Mouse (Mus musculus) megakaryocyte, adult 5-6 weeks (primary cell): ENCODE measurements around the gene Rdx. TPM values are rescaled to one million over a fixed set of nuclear protein-coding genes. Genes with fewer than 3 reads are reported as not detected.
"Not testable (repeated sequence)": the region's sequence is repeated elsewhere in the genome, so short reads cannot be mapped to it uniquely, and the experiment has no call there.

Experiments used
- ATAC-seq: 2 replicates; pipeline ENCODE4 v1.8.0; 2016; ENCODE audit warnings: mild to moderate bottlenecking, inconsistent platforms; ENCODE audit not compliant: poor library complexity, severe bottlenecking
- total RNA-seq, 2 experiments: library from RNA; stranded (forward) in 1 of 2; stranded (reverse) in 1 of 2; fragments of 153-499, 151-499 nt in 1 of 2; fragments of 221-1000, 200-1000 nt in 1 of 2; gene quantifications; 2 replicates each; pipeline versions ENCODE4 v1.2.3 to v1.2.4; 2015 to 2017

The Rdx gene
- total RNA-seq, 2 experiments from 2014 or later: 69.8 to 165 TPM

DNA sequence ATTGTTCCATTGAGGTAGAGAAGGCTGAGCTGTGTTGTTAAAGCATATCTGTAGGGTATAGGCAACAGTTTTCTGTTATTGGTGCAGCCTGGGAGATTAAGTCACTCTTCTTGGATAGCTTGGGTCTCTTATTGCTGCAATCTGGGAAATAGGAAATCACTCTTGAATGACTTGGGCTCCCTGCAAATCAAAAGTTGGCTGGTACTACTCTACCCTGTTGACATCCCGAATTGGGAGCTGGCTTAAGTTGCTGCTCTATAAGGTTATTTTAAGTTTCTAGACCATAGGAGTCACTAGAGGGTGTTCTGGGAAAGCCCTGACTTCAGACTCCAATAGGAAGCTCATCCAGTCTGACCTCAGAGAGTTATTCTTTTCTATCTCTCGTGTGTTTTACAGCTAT is 3.4 kb downstream of the Rdx start:
- ATAC-seq: no peak

DNA sequence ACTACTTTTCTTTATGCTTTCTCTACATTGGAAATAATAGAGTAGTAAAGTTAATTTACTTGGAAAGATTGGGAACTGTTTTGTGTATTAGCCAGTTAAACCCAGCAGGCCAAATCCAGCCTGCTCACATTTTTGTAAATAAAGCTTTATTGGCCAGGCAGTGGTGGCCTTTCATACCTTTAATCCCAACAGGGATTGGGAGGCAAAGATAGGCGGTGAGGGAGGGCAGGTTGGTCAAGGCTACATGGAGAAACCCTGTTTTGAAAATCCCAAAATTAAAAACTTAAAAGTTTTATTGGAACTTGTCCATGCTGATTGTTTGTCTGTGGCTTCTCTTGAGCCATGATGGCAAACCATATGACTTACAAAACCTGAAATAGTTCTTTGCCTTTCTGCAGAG is 5.2 kb downstream of the Rdx start:
- ATAC-seq: no peak

DNA sequence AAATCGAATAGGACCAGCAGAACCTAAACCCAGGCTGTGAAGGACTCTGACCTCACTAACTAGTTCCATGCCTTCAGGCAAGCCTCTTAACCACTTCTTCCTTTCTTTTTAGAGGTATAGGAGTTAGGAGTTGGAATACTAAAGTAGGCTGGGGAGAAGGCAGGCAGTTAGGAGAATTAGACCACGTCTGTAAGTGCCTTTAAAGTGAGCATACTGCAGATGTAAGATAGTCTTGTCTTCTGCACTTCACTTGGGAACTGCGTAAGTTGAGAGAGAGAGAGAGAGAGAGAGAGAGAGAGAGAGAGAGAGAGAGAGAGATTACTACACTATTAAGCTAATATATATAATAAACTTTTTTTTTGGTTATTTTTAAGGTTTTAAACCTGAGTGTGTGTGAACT is 8.3 kb downstream of the Rdx start:
- ATAC-seq: no peak

DNA sequence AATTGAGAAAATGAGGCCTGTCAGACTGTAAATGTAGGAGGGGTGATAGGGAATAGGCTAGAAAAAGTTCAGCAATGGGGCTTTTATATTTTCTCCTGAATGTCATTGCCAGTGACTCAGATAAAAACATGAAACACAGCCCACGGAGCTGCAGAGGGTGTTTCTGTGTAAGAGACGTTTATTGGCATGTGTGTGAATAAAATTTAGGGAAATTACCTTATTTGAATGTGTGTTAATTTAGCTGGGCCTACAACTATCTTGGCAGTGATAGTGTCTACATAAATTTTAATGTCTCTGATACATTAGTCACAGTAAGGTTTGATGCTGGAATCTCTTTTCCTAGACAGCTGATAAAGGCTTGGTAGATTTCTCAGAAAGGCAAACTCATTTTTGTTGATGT is 12.8 kb downstream of the Rdx start:
- no peak for ATAC-seq

DNA sequence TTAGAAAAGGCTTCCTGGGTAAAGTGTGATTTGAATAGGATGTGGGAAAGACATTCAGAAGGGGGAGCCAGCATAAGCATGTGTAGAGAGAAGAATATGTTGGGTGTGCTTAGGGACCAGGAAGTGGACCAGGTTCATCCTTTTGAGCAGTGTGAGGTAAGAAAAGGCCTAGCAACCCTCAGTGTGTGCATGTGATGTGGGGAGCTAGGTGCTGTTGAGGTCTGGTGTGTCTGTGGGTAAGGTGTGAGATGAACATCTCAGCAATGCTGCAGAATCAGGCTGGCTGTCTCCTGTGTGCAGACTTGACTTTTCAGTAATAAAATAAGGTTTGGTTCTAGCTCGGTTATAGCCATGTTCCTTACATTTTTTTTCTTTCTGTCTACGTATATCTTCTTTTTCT is 23.1 kb downstream of the Rdx start:
- ATAC-seq: peak; percentile 77

DNA sequence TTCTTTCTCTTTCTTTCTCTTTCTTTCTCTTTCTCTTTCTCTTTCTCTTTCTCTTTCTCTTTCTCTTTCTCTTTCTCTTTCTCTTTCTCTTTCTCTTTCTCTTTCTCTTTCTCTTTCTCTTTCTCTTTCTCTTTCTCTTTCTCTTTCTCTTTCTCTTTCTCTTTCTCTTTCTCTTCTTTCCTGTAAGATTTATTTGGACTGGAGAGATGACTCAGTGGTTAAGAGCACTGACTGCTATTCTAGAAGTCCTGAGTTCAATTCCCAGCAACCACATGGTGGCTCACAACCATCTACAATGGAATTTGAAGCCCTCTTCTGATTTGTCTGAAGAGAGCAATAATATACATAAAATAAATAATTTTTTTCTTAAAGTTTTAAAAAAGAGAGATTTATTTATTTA is 24.4 kb downstream of the Rdx start:
- not testable (repeated sequence) for ATAC-seq

DNA sequence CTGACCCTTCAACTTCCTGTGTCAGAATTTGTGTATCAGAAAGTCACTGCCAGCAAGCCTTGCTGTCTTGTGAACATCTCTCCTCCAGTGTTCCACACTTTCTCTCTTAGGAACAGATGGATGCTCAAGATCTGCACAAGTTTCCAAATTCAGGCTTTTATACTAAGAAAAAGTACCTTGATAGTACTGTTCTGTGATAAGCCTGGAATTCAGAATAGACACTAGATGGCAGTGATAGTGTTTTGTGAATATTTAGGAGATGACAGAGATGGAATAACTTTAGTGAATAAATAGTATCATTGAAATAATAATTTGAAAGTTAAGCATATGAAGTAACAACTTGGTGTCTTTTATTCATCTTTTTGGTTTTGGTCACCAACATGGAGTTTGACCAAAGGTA is 25.2 kb downstream of the Rdx start:
- ATAC-seq: no peak

DNA sequence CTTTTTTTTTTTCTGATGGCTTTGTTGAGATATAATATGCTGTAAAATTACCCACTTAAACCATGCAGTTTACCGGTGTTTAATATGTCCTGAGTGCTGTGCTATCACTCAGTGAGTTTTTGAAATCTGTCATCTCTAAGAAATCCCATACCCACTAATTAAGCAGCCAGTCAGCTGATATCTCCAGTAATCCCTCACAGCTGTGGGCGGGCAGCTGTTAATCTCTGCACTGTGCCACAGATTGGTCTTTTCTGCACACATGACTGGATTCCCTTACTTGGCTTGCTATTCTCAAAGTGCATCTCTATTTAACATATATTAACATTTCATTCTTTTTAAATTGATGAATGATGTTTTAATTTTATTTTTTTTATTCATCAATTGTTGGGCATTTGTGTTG is 29.1 kb downstream of the Rdx start:
- no peak for ATAC-seq

DNA sequence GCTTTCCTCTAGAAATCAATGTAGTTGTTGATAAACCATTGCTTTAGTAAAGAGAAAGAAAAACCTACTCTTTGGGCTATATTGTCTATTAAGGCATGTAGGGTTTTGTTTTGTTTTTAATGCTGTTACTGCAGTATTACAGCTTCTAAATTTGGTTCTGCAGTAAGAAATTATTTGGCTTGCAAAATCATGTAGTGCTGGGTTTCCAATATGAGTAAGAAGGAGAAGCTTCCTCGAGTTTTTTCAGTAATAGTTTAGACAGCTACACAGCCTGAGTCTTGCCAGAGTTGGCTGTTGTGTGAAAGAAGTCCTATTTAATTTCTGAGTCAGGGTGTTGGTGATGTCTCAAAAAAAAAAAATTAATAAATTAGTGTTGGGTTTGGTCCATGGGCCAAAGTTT is 30.7 kb downstream of the Rdx start:
- no peak for ATAC-seq

DNA sequence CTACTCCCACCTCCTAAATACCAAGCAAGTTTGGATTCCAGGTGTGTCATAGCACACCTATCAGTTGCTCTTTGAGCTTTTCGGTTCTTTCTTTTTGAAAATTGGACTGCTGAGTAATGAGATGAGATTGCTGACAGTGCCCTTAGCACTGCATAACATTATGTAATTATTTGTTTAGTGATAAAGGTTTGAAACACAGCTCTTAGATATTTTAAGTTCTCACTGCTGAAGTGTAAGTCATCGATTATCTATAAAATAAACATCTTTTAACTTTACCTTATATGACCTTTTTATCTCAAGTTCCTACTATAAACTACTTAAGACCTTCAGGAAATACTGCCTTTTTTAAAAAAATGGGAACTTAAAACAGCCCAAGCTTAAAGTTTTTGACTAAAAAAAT is 35.0 kb downstream of the Rdx start:
- no peak for ATAC-seq

DNA sequence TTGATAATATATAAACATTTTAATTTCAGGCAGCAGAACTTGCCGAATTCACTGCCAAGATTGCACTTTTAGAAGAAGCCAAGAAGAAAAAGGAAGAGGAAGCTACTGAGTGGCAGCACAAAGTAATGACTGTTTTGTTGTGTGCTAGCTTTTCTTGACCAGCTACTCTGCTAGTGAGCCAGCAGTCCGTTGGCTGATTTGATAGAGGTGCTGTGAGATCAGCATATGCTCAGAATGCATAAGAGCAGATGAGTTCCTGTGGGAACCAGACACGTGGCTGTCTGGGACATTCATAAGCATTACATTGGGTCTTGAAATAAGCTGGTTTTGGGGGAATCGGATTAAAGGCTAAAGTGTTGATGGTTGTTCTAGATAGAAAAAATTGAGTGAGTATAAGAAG is 35.4 kb downstream of the Rdx start:
- ATAC-seq: no peak

DNA sequence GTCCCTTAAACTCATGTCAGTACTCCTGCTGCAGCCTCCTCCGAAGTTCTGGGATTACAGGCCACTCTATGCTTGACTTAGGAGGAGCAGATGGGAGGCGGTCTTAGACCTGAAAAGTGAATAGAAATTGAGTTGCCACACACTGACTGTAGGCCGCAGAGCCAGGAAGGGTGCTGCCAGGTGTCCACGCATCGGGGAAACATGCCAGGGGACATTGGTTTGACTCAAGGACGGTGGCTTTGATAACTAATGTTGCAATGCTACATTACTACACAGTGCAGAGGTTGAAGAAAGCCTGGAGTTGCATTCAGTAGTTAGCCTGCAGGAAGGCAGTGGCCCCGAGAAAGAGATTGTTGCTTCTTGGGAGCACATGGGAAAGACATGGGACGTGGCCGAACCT is 44.8 kb downstream of the Rdx start:
- no peak for ATAC-seq

DNA sequence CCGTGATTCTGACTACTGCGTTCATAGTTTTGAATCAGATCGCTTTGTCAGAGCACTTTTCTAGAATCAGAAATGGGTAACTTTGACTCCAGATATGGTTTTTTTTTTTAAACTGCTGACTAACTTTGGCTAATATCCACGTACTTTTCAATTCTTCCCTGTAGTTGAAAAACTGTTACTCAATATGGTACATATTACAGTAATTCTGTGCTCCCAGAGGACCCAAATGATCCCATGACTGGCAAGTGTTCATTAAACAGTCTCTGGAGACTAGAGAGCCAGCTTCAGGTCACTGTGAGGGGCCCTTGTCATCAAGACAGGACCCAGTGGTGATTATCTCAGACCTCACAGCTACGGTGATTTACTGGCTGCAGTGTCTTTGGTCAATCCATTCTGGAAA is 45.3 kb downstream of the Rdx start:
- no peak for ATAC-seq

DNA sequence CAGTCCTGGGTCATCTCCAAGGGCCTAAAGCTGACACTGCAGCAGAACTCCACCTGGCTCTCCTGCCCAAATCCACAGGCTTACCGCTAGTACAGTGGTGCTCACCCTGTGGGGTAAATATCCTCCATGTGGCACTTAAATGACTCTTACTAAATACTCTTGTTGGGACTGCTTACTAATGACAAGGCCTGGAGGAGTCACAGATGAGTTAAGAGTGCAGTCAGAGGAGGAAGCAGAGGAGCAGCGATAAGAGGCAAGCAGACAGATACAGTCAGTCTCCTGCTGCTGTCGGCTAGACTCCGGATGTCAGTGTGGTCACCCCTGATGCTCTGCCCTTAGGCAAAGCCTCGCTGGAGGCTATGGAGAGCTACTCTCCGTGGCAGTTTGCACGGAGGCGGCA is 46.1 kb downstream of the Rdx start:
- peak; percentile 15; the same call in 1 of the 2 replicates for ATAC-seq

DNA sequence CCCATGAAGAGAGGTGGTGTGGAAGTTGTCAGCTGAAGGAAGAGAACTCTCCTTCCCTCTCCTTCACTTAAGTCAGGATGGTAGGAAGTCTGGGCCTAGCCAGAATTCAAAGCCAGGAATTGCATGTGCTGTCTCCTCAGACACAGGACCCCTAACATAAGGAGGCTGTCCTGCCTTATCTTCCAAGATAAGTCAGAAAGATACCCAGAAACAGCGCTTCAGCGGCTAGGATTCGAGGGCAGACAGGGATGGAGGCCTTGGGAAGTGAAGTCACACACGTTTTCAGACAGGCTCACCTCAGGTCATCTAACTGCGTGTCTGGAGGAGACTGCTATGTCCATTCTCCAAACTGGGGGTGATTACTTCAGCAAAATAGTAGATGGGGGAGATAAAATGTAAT is 47.0 kb downstream of the Rdx start:
- ATAC-seq: no peak

DNA sequence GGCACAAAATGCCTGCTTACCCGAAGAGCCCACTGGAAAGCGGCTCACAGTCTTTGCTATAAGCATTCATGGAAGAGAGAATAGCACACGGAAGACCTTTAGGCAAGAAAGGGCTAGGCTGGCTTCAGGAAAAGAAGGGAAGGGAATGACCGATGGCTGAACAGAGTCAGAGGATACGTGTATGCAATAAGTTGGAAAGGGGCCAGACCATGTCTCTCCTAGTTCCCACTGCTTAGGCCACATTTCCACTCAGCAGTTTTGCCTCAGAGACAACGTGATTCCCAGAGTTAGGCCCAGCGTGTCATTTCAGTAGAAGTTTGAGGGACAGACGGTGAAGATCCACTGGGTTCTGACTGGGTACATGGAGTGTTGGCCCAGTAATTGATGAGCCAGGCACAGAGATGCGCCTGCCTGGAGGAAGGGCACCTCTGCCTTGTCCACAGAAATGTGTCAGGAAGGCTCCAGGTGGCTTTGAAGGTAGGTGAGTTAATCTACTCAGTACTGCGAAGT is 47.6 kb downstream of the Rdx start:
- ATAC-seq: no peak

DNA sequence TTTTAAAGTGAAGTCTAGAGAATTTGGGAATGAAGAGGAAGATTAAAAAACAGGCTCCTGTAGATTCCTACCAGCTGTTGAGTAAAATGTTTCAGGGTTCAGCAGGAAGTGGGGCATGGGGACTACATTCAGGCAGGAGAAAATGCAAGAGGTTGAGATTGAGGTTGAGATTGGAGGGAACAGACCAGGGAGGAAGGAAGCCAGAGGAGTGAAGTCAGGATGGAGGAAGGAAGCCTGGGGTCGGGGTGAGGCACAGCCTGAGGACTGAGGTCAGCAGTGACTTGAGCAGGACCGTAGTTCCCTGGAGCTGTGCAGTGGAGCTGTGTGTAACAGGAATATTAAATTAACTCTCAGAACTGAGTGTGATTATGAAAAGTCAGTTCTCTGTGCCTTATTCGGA is 48.7 kb downstream of the Rdx start:
- no peak for ATAC-seq

DNA sequence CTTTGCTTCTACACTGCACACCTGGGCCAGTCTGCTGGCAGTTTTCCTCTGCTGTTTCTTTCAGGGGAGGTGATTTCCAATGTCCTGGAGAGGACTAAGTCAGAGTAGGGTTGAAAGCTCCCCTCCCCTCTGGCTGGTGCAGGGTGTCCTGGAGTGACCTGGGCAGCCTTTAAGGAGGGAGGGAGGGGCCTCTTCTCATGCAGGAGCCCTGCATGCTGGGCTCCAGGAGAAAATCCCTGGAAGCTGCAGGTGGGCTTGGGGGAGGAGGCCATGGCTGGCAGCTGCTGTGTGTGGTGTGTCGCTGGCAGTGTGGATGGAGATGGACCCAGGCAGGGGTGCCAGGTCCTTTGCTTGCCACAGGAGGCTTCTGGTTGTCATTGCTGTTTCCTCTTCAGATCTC is 50.4 kb downstream of the Rdx start:
- no peak for ATAC-seq

DNA sequence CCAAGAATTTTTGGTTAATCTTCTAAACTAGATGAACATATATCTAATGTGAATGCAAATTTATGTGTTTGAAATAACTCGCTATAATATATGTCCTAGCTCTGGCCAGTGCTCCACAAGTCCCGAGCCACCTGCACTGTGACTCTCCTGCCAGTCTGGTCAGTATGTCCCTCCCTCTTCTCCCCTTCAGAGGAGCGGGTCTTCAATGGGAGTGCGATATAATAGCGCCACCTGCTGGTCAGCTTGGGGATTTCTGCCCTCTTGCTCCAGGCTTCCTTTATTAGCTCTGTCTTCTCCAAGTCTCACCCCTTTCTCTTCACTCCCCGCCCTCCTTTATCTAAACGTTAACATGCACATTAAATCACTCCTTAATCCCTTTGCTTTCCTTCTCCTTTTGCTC is 51.6 kb downstream of the Rdx start:
- ATAC-seq: peak; percentile 93

DNA sequence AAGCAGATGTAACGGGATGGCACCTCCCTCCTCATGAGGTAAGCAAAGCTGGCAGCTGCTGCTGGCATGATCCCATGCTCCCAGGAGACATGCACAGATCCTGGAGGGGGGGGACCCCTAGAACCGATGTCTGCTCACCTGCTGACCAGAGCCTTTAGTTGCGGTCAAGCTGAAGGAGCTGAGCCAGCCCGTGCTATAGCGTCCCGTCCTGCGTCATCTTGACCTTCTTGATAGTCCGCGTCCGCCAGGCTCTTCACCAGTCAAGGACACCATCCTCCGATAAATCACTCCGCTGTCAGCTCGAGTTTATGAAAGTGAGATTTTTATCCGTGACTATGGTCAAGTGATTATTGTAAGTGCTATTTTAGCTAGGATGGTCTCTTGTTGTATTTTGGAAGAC is 53.5 kb downstream of the Rdx start:
- no peak for ATAC-seq

DNA sequence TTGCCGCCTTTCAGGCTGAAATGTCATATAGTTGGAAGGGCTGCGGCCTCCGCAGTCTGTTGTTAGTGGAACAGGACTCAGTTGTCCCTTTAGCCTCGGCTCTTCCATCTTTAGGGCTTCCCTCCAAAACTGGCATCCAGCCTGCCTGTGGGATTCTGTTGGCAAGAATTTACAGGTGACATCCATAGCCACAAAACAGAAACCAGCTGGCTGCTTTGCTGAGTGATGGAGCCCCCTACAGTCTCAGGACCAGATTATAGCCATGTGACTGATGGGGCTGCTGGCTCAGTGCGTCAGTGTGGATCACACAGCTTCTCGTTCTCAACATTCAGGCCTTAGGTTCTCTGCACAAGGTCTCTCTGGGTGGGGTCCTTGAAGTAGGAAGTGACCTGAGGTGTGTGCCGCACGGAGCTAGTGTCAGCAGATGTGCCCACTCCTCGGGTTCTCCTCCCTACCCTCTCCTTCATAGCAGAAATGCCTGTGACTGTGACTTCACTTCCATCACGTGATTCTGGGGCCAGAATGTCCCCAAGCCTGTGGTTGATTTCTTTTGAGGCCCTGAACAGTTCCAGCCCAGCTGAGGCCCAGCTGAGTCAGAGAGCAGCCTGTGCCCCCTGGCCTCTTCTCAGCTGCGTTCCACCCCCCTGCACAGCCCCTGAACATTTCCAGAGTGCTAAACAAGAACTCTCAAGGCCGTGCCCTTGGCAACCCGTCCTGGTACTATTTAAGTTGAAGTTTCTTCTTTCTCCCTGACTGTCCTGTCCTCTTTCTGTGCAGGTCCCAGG is 55.3 kb downstream of the Rdx start:
- ATAC-seq: no peak

DNA sequence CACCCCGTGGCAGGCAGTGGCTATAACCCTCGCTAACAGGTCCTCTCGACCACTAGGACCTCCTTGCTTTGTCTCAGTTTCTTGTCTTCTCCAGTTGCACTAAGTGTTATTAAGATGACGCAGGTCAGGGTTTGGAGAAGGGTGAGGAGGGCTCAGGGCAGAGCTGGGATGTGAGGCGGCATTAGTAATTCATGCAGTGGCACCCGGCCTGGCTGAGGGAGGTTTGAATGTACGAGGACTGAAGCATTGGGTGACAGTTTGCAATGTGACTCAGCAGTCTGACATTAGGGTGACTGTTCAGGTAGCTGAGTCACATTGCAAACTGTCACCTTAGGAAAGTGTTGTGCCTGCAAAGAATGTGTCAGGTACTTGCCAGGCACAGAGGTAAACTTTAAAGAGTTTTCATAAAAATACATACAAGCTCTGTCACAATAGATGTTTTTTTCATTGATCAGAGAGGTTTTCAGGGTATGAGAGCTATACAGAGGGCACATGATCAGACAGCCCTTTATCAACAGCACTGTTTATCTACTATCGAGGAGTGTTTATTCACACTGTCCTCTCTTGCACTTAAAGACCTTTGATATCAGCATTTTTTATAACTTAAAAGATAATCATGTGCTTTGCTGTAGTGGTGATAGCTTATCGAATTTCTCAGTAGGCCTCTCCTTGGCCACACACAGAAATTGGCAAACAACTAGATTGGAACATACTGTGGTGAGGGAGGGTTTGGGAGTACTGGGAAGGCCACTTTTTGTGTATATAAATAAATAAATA is 56.7 kb downstream of the Rdx start:
- ATAC-seq: no peak
